Mouse (Mus musculus): ENCODE results near the gene Methig1.
"Not testable (repeated sequence)": the region's sequence is repeated elsewhere in the genome, so short reads cannot be mapped to it uniquely, and the experiment has no call there.

Gene Methig1

GRCm38 (mm10) chr15:100352711-100353250 lies at the start of gene Methig1, which contains the start of gene Mettl7a2:
Gene Methig1 (plus strand): TSS chr15:100353149.
Gene Mettl7a2 (plus strand): TSS chr15:100353200.
- no peak for DNase-seq (ENCODE audit: low read depth, low spot score)

- DNase-seq (ENCODE audit: low read depth, low spot score) = no peak
Observed at GRCm38 (mm10) chr15:100303428-100304018, 49.4 kb upstream of the Methig1 start.

- peak; percentile 65 for DNase-seq (ENCODE audit: low read depth, low spot score)
Observed at GRCm38 (mm10) chr15:100304019-100304991, 48.6 kb upstream of the Methig1 start, which contains the start of gene Mettl7a1. Gene Mettl7a1 (plus strand): TSS chr15:100304140.

GRCm38 (mm10) chr15:100306201-100306600 lies 46.7 kb upstream of the Methig1 start:
- no peak for DNase-seq (ENCODE audit: low read depth, low spot score)

GRCm38 (mm10) chr15:100307438-100308096 lies 45.4 kb upstream of the Methig1 start:
- not testable (repeated sequence) for DNase-seq (ENCODE audit: low read depth, low spot score)

GRCm38 (mm10) chr15:100312346-100312745 lies 40.6 kb upstream of the Methig1 start:
- no peak for DNase-seq (ENCODE audit: low read depth, low spot score)

- DNase-seq (ENCODE audit: low read depth, low spot score) = no peak
Observed at GRCm38 (mm10) chr15:100314448-100315145, 38.4 kb upstream of the Methig1 start.

GRCm38 (mm10) chr15:100318014-100318671 lies 34.8 kb upstream of the Methig1 start:
- DNase-seq (ENCODE audit: low read depth, low spot score) = not testable (repeated sequence)

- no peak for DNase-seq (ENCODE audit: low read depth, low spot score)
Observed at GRCm38 (mm10) chr15:100319884-100320283, 33.1 kb upstream of the Methig1 start.

- no peak for DNase-seq (ENCODE audit: low read depth, low spot score)
Observed at GRCm38 (mm10) chr15:100320295-100320905, 32.5 kb upstream of the Methig1 start.

GRCm38 (mm10) chr15:100321134-100321533 lies 31.8 kb upstream of the Methig1 start:
- no peak for DNase-seq (ENCODE audit: low read depth, low spot score)

- no peak for DNase-seq (ENCODE audit: low read depth, low spot score)
Observed at GRCm38 (mm10) chr15:100324021-100324591, 28.8 kb upstream of the Methig1 start.

GRCm38 (mm10) chr15:100325235-100325634 lies 27.7 kb upstream of the Methig1 start:
- DNase-seq (ENCODE audit: low read depth, low spot score) = no peak

- not testable (repeated sequence) for DNase-seq (ENCODE audit: low read depth, low spot score)
Observed at GRCm38 (mm10) chr15:100328089-100328488, 24.9 kb upstream of the Methig1 start.

- not testable (repeated sequence) for DNase-seq (ENCODE audit: low read depth, low spot score)
Observed at GRCm38 (mm10) chr15:100329336-100329735, 23.6 kb upstream of the Methig1 start.

GRCm38 (mm10) chr15:100330739-100331138 lies 22.2 kb upstream of the Methig1 start:
- DNase-seq (ENCODE audit: low read depth, low spot score) = no peak

- not testable (repeated sequence) for DNase-seq (ENCODE audit: low read depth, low spot score)
Observed at GRCm38 (mm10) chr15:100332077-100332961, 20.6 kb upstream of the Methig1 start.

GRCm38 (mm10) chr15:100334629-100335028 lies 18.3 kb upstream of the Methig1 start, which contains the start of gene Mettl7a3:
Gene Mettl7a3 (plus strand): TSS chr15:100334929.
- no peak for DNase-seq (ENCODE audit: low read depth, low spot score)
